16 mouse cellular contexts compared by ENCODE assay signal in the genomic region with DNA sequence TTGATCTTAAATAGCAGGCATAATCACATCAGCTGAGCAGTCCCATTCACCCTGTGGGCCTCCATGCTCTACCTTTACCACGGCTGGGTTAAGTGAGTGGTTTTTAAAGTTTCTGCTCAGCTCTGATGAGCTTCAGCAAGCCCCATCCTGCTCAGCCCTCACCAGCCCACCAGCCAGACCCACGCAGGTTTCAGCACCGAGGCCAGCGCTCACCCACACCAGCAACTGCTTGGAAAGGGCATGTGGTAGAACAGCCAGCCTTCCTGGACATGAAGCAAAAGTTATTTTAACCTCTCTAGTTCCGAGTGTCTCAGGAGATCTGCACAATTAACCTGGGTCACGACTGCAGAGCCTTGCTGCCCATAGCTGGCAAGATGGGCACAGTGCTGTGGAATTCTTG. TPM values are rescaled to one million over a fixed set of nuclear protein-coding genes. Genes with fewer than 3 reads are reported as not detected.
DNase-seq lines count a peak whose midpoint lies in the region; ATAC-seq and TF ChIP-seq lines count a peak whose summit lies in the region.
"Had no signal": no experiment of that assay in that cellular context is flagged by ENCODE, and none has a peak within 500 bp of the region (broad histone marks: within the 10 kb centered on the region; RNA-seq: fewer than 3 reads in every experiment).

No protein-coding gene starts in this region.

- ATAC-seq in intestine, embryonic 14.5 days (replicated peaks; ENCODE audit: low FRiP score, low TSS enrichment, low read depth): no peak
- ATAC-seq in intestine, embryonic 16.5 days: no peak
- no peak for ATAC-seq in midbrain, postnatal 0 days (ENCODE audit: low FRiP score)
- ATAC-seq: inflammation-experienced regulatory T-cells, adult 6 months; lung, postnatal 0 days had no signal

- H3K4me3 ChIP-seq in intestine, embryonic 14.5 days (ENCODE audit: low read depth, low read length): no peak overlapping the region
- no peak overlapping the region for H3K4me3 ChIP-seq in intestine, embryonic 16.5 days (ENCODE audit: low read length)
- H3K4me3 ChIP-seq in thymus, adult 2 months (ENCODE audit: control insufficient read depth, insufficient read depth, low read length): no peak overlapping the region
- no peak overlapping the region for H3K4me3 ChIP-seq in midbrain, postnatal 0 days (ENCODE audit: low read depth, low read length)
- H3K4me3 ChIP-seq: midbrain, embryonic 10.5 days had no signal

- H3K9ac ChIP-seq in intestine, embryonic 14.5 days (ENCODE audit: low read length): no peak overlapping the region
- no peak overlapping the region for H3K9ac ChIP-seq in intestine, embryonic 16.5 days (ENCODE audit: low read depth, low read length)
- H3K9ac ChIP-seq in midbrain, postnatal 0 days (replicated peaks; ENCODE audit: low read length, poor library complexity, severe bottlenecking): no peak overlapping the region

- TF ChIP-seq POLR2A in thymus, adult 2 months (IDR thresholded peaks at IDR 0.05; ENCODE audit: control insufficient read depth, extremely low read depth, insufficient read depth, low read length, poor library complexity): no peak

- H3K9me3 ChIP-seq in intestine, embryonic 14.5 days (ENCODE audit: control insufficient read depth, low read length): no peaks in the 10 kb centered on the region
- H3K9me3 ChIP-seq in intestine, embryonic 16.5 days (ENCODE audit: control insufficient read depth, low read length): no peaks in the 10 kb centered on the region
- H3K9me3 ChIP-seq in midbrain, postnatal 0 days (ENCODE audit: low read length): no peaks in the 10 kb centered on the region
- H3K9me3 ChIP-seq: midbrain, embryonic 10.5 days had no signal

- H3K27ac ChIP-seq in intestine, embryonic 14.5 days (ENCODE audit: low read depth): no peak overlapping the region
- H3K27ac ChIP-seq in intestine, embryonic 16.5 days (ENCODE audit: low read length): no peak overlapping the region
- no peak overlapping the region for H3K27ac ChIP-seq in thymus, adult 2 months (ENCODE audit: control insufficient read depth, insufficient read depth, low read length)
- no peak overlapping the region for H3K27ac ChIP-seq in midbrain, postnatal 0 days (ENCODE audit: low read depth, low read length)
- H3K27ac ChIP-seq: midbrain, embryonic 10.5 days; stomach, postnatal 0 days had no signal

- 43% methylated on average over 6 of the region's 6 CpGs for WGBS in intestine, embryonic 14.5 days
- WGBS in intestine, embryonic 16.5 days: 41% methylated on average over 6 of the region's 6 CpGs
- WGBS in thymus, adult 2 months: 48% methylated on average over 6 of the region's 6 CpGs
- WGBS in midbrain, postnatal 0 days: 50% methylated on average over 6 of the region's 6 CpGs

- H3K27me3 ChIP-seq in intestine, embryonic 14.5 days (replicated peaks; ENCODE audit: control insufficient read depth, insufficient read depth, low read length): no peaks in the 10 kb centered on the region
- no peaks in the 10 kb centered on the region; the same call in 1 of the 2 replicates for H3K27me3 ChIP-seq in intestine, embryonic 16.5 days (replicated peaks; ENCODE audit: control insufficient read depth, insufficient read depth, low read length)
- H3K27me3 ChIP-seq in thymus, adult 2 months (ENCODE audit: control insufficient read depth, insufficient read depth, low read length): no peaks in the 10 kb centered on the region
- no peaks in the 10 kb centered on the region for H3K27me3 ChIP-seq in midbrain, postnatal 0 days (ENCODE audit: insufficient read depth, low read length)

- TF ChIP-seq CTCF in thymus, adult 2 months (IDR thresholded peaks at IDR 0.05; ENCODE audit: borderline replicate concordance, control insufficient read depth, extremely low read depth, insufficient read depth, low read length, poor library complexity): no peak
- TF ChIP-seq CTCF in midbrain, postnatal 0 days (IDR thresholded peaks at IDR 0.05): no peak

- H3K36me3 ChIP-seq in intestine, embryonic 14.5 days (ENCODE audit: control insufficient read depth, insufficient read depth, low read length): no peaks in the 10 kb centered on the region
- no peaks in the 10 kb centered on the region for H3K36me3 ChIP-seq in intestine, embryonic 16.5 days (ENCODE audit: control insufficient read depth, insufficient read depth, low read length)
- no peaks in the 10 kb centered on the region for H3K36me3 ChIP-seq in thymus, adult 2 months (ENCODE audit: control insufficient read depth, insufficient read depth, low read length)
- H3K36me3 ChIP-seq in midbrain, postnatal 0 days (ENCODE audit: insufficient read depth, low read length): no peaks in the 10 kb centered on the region
- H3K36me3 ChIP-seq: midbrain, embryonic 10.5 days had no signal

- H3K4me1 ChIP-seq in intestine, embryonic 14.5 days (replicated peaks; ENCODE audit: control insufficient read depth, insufficient read depth, low read length): no peaks in the 10 kb centered on the region
- no peaks in the 10 kb centered on the region for H3K4me1 ChIP-seq in intestine, embryonic 16.5 days (ENCODE audit: control insufficient read depth, insufficient read depth, low read length)
- no peaks in the 10 kb centered on the region for H3K4me1 ChIP-seq in thymus, adult 2 months (replicated peaks; ENCODE audit: control insufficient read depth, insufficient read depth, low read length)
- no peaks in the 10 kb centered on the region for H3K4me1 ChIP-seq in midbrain, postnatal 0 days (ENCODE audit: insufficient read depth, low read length)
- H3K4me1 ChIP-seq: midbrain, embryonic 10.5 days had no signal

- H3K4me2 ChIP-seq in intestine, embryonic 14.5 days (ENCODE audit: low read length): no peak overlapping the region
- no peak overlapping the region for H3K4me2 ChIP-seq in intestine, embryonic 16.5 days (ENCODE audit: low read depth, low read length)
- H3K4me2 ChIP-seq in midbrain, postnatal 0 days (ENCODE audit: low read depth, low read length, poor library complexity, severe bottlenecking): no peak overlapping the region

- DNase-seq in adrenal gland, postnatal 25 days: peak; percentile 7
- DNase-seq in adrenal gland, adult 18-20 months (ENCODE audit: low spot score in 2 of 2): no peak
- DNase-seq in intestine, embryonic 14.5 days (ENCODE audit: low spot score): peak; percentile 77
- peak; percentile 20 for DNase-seq in thymus, postnatal 4 days
- no peak for DNase-seq in thymus, adult 2 months
- DNase-seq in retina, postnatal 1 day: peak; percentile 22
- DNase-seq in midbrain, postnatal 0 days (ENCODE audit: low spot score): no peak
- DNase-seq: cerebellum, adult 11-12 months; heart, adult 11 months; spleen, adult 18-20 months had no signal

RNA-seq across cellular contexts. Expression of gene Lrfn2, which starts 18.7 kb away (rescaled TPM):
- total RNA-seq in adrenal gland, postnatal 25 days (2021): 0.18 and 0.38 TPM in 2 replicates
- total RNA-seq in adrenal gland, adult 18-20 months (2021): under 1 TPM; 0.50 to 0.74 TPM
- polyA plus RNA-seq in intestine, embryonic 14.5 days (2014; fragmentation: Nextera tagmentation; extraction: Ambion mirVana): 0.61 and 0.69 TPM in 2 replicates
- polyA plus RNA-seq in intestine, embryonic 16.5 days (2015; fragmentation: Nextera tagmentation; extraction: Ambion mirVana): 0.53 and 0.62 TPM in 2 replicates
- polyA plus RNA-seq in thymus, adult 2 months (2012; rRNA removed): 0.29 and 0.49 TPM in 2 replicates
- total RNA-seq in midbrain, postnatal 0 days (2014; rRNA removed): 31.3 and 40.7 TPM in 2 replicates
- 14.9 and 17.3 TPM in 2 replicates for polyA plus RNA-seq in midbrain, postnatal 0 days (2015; fragmentation: Nextera tagmentation; extraction: Ambion mirVana)
- total RNA-seq: liver, adult 2 months had no signal
- polyA plus RNA-seq: inflammation-experienced regulatory T-cells, adult 6 months; liver, adult 2 months had no signal

Comparison
In these comparisons a context has a peak if more than half of its experiments do, and no peak if none do; other contexts are left out.
1. DNase-seq: peak in adrenal gland, postnatal 25 days (single experiment), intestine, embryonic 14.5 days (single experiment), thymus, postnatal 4 days (single experiment) and retina, postnatal 1 day (single experiment); none in adrenal gland, adult 18-20 months (0 of 2), thymus, adult 2 months (single experiment) and midbrain, postnatal 0 days (single experiment).